Mouse (Mus musculus): ENCODE results near the gene Ufc1.

Ufc1 gene

DNA sequence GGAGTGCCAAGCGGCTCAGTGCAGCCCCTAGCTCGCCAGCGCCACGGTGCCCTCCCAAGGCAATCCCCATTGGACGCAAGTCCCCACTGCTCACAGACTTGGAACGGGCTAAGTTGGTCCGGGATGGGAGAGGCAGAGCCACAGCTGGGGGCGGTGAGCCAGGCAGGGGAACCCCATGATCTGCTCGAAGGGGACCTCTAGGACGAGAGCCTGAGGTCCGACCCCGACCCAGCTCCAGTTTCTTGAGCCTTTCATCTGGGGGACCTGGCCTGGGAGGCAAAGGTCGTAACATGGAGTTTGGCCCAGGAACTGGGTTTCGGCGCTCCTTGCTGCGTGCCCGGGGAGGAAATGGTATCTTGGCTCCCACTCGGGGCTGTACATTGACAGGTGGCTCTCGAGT, 8.3 kb downstream of the Ufc1 start:
- peak in 1 of 2 experiments; percentile 9 for DNase-seq

DNA sequence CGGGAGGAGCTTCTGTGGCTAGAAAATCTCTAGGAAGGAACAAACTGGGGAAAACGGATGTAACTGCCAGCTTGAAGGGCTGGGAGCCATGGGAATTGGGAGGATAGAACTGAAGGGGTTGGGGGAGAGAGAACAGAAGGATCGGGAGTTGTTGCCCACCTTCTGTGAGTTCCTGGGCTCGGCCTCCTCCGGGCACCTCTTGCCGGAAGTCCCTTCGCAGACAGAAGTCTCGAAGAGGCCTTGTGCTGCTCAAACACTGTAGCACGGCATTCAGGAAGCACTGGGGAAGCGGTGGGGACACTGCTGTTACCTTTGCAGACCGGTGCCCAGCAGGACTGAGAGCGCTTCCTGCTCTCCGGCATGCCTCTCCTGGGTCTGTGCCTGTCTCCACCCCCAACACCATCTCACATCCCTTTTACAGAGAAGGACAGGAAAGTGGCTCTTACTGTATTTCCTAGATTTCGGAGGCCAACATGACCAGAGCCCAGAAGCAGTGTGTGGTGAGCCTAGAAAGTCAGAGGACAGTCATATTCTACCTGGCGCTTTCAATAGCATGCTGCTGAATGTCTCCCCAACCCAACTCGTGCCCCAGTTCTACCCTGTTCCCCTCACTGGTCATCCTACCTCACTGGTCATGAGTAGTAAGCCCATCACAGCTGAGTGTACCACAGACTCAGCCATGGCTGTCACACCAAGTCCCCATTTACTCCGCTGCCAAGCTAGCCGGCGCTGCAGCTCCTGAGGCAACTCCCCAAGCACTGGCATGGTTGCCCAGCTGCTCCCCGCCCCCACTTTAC, 9.5 kb downstream of the Ufc1 start:
- peak in 1 of 2 experiments; percentile 1 for DNase-seq

DNA sequence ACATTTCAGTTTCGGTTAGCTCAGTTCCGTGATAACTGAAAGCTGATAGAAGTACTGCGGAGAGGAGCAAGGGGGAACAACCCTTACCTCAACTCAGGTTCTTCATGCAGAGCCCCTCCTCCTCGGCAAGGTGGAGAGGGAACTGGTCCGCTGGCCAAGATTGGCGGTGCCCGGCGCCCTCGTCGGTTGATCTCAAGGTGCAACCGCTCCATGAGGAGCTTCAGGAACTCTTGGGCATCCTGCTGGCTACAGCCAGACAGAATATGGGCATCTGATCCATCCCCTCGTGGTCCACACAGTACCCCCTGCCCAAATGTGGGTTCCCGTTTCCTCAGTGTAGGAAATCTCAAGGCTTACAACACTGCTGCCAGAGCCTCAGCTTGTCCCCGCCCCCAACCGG, 10.3 kb downstream of the Ufc1 start:
- no peak for DNase-seq

DNA sequence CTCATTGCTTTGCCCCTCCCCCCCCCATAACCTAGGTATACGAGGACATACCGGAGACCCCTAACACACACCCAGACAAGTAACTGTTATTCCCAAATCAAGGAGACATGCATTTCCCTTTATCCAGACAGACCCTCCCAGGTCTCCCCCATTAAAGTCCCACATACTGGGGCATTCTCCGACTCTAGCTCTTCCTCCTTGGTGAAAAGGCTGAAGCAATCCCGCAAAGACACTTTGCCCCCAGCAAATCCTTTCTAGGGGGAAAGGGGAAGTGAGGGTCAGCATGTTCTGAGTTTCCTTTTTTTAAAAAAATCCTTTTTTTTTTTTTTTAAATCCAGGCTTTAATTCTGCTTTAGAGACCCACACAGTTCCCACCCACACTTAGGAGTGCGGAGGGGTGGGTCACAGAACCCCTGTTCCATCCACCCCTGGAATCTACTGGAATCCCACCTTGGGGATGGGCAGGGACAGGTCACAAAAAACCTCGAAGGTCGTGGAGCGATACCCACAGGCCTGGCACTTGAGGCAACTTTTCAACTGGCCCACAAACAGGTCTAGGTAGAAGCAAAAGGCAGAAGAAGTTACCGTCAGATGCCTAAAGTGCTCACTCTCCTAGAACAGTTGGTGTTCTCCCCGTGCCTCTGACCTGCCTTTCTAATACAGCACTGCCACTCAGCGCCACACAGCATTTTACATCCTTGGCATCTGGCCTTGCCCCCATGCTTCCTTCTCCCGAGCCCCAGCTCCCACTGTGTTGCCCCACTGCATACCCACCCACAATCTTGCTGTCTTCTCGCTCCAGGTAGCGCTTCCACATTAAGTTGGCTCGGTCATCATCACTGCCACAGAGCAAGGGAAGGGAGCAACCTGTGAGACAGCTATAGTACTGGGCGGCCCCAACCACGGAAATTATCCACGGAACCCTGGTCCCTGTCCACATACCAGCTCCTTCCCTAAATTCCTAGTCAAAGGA, 11.3 kb downstream of the Ufc1 start:
- peak in 1 of 2 experiments; percentile 2 for DNase-seq

DNA sequence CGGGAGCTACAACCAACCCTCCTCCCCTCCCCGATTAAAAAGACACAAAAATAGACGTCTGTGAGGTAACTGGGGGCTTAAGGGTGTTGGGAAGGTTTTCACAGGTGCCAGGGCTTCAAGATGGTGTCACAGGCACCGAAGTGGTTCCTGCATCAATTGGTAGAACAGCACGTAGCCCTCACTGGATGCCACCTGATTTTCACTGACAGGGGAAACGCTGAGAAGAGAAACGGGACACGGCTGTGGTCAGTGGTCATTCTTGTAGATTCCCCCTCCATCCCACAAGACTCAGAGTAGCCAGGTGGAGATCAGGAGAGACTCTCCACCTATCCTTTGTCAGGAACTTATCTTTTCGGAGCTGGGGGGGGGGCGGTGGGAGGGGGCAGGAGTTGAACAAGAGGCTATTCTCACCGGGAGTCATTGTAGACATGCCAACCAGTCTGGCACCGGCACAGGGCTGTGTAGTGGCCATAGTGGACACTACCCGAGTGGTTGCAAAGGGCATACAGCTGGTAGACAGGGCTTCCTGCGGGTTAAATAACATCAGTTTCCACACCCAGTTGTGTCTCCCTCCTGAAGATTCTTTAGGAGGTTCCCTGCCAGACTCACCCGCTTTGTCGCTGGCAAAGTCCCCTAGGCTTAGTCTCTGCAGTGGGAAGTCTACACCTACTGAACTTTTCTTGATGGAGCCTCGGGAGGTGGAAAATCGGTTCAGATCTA, 12.6 kb downstream of the Ufc1 start:
- no peak for DNase-seq

DNA sequence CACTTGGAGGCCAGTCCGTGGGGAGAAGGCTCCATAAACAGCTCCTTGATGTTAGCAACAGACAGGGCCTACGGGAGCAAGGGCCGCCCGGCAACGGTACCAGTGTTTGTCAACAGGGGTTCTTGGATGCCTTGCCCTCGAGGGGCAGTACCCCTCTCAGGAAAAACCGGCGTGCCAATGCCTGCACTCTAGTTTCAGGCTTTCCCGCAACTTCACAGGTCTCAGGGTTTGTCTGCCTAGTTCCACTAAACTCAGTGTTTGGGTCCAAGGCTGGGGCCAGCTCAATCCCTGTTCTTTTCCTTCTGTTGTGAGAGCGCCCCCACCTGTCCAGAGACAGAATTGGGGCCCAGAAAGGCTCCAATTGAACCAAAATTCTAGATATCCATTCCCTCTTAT, 13.3 kb downstream of the Ufc1 start:
- peak; percentile 77 to 80 for DNase-seq

DNA sequence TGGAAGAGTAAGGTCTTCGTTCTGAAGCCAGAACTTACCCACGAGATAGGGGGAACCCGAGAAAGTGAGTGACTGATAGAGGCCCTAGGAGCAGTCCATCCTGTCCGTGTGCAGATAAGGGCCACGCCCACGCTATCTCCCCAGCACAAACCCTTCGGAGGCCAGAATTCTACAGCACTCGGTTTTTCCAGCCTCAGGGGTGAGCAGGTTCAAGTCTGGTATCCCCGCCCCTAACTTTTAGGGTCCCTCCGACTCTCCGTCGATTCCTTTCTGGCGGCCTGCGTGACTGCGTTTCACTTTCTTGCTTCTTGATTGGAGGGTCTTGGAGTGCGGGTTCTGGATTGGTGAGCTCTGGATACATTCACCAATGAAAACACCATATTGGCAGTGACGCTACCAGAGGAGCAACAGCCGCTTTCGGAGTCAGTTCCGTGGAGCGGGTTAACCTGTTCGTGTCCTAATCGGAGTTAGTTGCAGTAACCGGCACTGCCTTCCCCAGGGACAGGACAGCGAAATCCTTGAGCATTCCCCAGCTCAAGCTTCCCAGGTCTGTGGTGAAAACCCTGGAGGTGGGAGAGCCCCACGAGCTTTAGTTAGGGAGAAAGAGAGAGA, 13.8 kb downstream of the Ufc1 start, which contains the start of gene Ppox:
Ppox (minus strand) TSS at position 271 of the 612 bp plus-strand sequence.
- peak; percentile 90 to 92 for DNase-seq

DNA sequence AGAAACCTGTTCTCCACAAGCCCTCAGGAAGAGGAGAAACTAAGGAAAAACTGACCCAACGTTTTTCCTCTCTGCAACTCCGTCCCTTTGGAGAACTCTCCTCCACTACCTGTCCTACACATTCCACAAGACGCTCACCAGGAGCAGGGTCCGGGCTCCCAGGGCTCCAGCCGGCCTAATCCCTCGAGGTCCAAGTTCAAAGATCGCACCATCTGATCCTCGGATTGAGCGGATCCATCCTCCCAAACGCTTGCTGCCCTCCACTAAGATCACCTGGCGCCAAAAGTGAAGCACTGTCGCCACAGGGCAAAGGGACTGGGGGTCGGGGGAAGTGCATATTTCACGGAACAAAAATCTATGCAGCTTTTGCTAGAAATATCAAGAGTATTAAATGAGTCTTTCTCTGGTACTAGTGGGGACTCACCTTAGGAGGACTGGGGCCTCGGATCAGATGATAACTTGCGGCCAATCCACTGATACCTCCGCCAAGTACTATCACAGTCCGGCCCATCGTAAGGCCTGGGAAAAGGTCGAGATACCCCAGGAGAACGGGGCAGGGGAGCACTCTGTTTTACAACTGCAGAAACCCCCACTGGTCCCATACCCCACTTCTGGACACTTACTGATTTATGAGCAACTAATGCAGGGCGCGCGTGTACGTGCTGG, 14.4 kb downstream of the Ufc1 start:
- no peak for DNase-seq

DNA sequence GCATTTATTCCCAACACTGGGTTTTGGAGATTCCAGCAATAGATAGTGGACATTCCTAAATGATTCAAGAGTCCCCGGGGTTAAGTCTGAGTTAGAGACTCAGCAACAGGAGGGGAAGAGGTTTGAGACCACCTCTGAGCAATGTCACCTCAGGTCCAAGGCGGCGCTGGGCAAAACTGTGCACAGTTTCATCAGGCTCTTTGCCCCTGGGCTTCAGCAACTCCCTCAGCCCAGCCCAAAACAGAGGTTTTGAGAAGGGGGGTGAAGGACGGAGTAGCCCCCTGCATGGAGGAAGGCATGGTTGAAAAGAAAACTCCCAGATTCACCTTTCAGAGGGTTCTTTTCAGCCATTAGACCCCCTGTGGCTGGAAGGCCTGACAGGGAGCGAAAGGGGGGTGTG, 15.1 kb downstream of the Ufc1 start:
- DNase-seq: no peak

DNA sequence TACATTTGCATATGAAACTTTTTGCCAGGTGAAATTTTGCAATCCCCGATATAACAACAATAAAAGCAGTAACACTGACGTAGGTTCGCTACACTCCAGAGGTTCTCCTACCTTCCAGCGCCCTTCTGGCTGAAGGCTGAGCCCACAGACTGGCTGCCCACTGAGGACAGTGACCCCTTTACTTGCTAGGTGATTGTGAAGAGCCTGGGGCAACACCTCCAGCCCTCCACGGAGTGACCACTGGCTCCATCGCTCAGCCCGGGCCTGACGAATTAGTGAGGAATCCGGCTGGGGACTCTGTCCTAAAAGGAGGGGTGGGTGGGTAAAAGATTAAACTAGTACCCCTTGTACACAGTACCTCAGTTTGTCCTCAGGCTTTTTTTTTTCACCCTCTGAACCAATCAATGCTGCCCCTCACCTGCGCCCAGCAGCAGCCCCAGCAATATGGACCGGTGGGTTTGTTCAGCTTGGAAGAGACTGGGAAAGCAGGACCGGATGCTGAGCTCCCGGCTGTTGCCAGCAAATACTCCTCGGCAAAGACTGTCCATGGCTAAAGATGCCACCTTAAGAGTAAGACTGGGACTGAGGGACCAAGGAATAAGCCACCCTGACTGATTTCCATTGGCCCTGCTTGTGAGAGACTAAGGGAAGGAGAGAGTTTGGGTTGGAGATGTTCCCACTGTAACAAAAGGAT, 15.7 kb downstream of the Ufc1 start:
- DNase-seq: no peak

DNA sequence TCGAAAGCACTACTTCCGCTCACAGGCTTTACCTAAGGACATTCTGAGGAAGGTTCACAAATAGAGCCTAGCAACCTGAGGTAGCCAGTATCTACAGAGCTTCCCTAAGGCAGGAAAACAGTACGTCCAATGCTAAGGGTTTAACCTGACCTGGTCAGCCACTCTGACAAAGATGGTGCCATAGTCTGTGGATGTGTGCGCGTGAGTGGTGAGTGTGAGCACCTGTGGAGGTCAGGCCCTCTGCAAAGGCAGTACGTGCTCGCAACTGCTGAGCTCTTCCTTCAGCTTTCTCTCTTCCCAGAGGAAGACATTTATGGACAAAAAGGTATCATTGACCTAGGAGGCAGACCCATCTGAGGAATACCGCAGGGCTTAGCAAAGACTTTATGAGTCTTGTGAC, 16.4 kb downstream of the Ufc1 start:
- no peak for DNase-seq

DNA sequence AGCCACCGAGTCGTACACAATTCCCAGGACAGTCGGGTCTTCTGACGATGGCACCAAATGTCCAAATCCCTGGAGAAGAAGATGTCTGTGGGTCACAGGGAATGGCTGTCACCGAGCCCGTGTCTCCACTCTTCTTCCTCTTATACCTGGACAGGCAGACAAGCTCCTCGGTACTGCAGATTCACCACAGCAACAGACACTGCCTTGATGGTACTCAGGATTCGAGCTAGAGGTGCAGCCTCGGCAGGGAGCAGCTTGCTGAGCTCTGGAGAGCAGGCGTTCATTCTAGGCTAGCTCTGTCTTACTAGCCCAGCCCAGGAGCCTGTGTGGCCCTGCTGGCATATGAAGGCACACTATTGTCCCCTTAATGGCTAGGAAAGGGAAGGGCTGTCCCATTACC, 17.1 kb downstream of the Ufc1 start:
- DNase-seq: no peak

DNA sequence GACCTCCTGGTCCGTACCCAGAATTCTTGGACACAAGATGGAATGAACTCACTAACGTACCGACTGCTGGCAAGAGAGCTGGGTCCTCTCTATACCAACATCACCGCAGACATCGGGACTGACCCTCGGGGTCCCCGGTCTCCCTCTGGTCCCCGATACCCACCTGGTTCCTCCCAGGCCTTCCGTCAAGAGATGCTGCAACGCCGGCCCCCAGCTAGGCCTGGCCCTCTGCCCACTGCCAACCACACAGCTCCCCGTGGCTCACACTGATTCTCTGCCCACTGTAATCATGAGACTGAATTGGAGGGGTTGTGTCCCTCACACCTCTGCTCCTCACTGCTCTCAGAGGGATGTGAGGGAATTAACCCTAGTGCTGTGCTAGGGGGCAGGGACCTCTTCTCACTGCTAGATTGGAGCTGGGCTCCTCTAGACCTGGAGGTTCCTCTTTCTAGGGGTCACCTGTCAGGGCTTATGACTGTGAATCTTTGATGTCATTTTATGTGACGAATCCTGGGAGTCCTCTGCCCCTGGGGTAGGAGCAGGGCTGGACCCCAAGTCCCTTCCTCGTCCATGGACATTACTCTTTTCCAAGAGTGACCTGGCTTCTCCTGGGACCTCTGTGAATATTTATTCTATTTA, 18.6 kb downstream of the Ufc1 start:
- DNase-seq: no peak

DNA sequence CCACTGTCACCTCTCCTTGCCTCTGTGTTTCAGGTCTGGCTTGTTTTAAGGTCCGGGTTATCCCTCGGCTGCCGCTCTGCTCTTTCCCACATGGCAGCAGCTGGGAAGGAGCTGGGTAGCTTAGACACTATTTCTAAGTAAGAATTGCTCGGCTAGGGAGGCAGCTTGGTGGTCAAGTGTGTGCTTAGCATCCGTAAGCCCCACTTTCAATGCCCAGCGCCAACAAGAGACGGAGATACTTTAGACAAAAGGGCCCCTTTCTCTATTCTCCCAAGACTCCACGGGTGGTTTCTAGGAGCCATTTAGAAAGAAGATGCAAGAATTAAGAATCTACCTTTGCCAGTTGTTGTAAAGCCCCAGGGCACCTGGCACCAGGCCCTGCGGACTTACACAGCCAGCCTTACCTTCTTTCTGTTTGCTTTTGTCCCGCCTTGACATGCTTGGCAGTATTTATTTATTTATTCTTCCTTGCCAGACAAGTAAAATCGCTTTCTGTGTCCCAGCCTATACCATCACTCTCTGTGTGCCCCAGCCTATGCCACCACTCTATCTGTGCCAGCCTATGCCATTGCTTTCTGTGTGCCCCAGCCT, 19.6 kb downstream of the Ufc1 start:
- DNase-seq: no peak

DNA sequence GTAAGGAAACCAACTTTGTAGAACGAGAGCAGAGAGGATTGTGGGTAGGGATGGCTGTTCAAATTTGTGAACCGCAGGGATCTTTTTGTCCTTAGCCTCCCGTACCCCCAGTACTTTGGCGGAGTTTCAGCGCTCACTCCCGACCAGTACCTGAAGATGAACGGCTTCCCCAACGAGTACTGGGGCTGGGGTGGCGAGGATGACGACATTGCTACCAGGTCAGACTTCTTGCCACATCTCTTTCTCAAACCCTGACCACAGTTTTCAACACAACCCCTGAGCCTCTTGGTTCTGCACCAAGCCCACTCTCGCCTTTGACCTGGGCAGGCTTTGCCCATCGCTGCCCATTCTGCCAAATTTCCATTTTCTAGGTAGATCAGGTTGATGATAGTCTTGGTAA, 20.7 kb downstream of the Ufc1 start:
- no peak for DNase-seq

DNA sequence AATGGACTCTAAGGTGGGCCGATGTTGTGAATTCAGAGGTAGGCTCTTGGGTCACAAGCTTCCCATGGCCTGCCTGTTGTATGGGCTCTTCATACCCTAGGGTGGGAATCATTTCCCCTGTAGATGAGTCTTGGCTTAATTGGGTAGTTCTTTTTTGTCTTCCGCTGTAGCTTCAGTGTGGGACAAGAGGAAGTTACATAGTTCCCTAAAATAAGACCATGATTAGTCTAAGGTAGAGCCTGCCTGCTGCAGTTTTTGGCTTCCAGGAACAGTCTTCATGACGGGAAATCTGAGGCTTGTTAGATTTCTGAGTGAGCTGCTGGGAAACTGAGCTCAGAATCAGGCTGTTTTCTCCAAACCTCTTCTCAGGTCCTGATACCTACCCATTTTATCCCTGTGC, 22.7 kb downstream of the Ufc1 start:
- DNase-seq: no peak

DNA sequence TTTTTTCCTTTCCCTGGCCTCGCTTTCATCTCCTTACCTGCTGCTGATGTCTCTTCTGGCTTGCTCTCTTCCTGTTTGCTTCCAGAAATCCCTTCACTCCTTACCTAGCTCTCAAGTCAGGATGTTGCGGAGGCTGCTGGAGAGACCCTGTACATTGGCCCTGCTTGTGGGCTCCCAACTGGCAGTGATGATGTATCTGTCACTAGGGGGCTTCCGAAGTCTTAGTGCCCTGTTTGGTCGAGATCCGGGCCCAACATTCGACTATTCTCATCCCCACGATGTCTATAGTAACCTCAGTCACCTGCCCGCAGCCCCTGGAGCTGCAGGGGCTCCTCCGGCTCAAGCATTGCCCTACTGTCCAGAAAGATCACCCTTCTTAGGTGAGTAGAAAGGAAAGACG, 23.2 kb downstream of the Ufc1 start:
- DNase-seq: no peak

DNA sequence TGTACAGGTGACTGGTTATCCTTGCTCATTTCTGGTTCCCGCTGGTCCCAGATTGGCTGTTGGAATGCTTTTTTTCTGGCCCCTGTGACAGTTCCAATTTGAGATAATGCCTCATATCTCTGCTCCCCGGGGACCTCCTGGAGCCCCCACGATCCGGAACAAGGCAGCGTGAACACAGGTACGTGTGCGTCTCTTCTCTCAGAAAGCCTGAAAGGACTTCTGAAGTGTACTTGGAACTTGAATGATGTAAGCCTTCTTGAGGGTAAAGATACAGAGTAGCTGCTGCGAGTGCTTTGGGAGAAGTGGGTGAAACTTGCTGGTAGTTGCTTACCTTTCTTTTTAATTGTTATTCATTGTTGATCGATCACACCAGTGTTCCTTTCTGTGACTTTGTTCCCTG, 23.6 kb downstream of the Ufc1 start:
- no peak for DNase-seq

DNA sequence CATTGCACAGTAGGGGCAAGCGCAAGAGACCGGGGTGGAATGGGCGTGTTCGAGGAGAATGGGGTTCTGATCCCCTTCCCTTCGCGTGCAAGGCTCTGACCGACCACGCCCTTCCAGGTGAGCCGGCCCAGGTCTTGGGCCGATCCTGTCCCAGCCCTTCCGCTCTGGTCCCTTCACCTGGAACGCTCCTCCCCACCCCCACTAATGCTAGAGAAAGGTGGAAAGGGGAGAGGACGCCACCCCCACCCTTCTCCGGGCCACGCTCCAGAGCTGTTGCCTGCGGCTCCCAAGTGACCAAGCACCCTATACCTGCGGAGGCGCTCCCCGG, 24.3 kb downstream of the Ufc1 start:
- DNase-seq: peak in 1 of 2 experiments; percentile 40

DNA sequence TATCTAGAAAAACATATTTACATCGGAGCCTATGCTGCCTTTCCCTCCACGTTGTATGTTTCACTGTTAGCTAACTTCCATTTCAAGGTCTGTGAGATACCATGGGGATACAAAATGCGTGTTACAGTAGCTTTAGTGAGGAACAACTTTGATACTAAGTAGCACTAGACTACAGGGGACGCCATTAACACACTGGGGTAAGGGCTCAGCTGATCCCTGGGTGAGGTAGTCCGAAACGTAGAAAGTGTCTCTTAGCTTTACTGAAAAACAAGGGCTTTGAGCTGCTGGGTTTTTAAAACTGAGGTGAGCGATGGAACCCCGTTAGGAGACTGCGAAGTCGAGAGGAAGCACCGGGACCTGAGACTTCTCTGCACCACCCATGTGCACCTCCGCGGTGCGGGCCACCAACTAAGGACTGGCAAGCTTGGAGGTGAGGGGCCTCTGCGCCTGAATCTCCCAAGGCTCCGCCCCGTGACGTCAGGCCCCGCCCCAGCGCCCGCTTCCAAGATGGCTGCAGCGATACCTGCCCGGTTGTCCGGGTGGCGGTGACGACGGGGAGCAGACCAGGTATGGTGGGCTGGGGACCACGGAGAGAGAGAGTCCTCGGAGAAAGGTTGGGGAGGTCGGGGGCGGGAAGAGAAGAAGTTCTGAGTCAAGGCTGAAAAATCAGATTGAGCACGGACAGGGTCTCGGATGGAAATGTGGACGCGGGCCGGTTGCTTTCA, 24.8 kb downstream of the Ufc1 start, which contains the start of gene B4galt3:
B4galt3 (plus strand) TSS at position 481 of the 725 bp plus-strand sequence.
- DNase-seq: peak; percentile 98 to 99

Data from cerebellum, postnatal 36 days (tissue).